Mouse (Mus musculus): Measurements from ENCODE around the gene Slc22a23. TPM values are rescaled to one million over a fixed set of nuclear protein-coding genes. Genes with fewer than 3 reads are reported as not detected.

Gene Slc22a23
- total and polyA plus RNA-seq, 3 experiments: 0.47 to 1.3 (median 0.85) TPM

DNA sequence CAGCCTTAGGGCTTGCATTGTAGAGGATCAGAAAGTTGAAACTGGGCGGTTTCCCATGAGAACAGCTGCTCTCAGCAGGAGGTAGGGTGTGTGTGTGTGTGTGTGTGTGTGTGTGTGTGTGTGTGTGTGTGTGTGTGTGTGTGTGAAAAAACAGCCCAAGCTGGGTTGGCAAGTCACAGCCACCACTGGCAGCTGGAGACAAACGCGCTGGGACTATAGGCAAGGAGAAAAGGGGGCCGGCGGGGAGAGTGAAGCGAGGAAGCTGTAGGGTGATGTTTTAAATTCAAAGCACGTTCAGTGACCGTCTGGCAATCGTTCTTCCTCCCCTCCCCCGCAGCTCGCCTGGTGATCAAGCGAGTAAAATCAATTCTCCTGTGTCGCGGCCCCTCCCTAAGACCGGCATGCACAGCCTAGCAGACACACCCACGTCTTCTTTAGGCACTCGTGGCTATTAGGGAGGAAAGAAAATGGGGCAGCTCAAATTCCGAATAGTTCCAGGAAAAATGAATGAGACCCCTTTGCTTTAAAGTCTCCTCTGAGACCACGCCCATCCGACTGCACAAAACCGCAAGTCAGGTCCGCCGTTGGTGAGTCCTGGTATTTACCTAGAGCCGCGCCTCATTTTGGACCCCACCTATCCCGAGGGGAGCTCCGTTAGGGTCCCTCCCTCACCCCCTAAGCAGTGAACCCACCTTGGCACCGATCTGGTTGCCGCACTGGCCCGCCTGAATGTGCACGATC is 215.3 kb downstream of the Slc22a23 start:
- H3K4me1 ChIP-seq (ENCODE audit: control insufficient read depth in 1 of 2, insufficient read depth in 2 of 2): peaks cover 11 to 33% of the 10 kb centered on the region in 2 experiments
- peak overlapping the region; percentile 34 for H3K4me2 ChIP-seq (ENCODE audit: insufficient read depth, low read depth, poor library complexity, severe bottlenecking)
- H3K27me3 ChIP-seq (replicated peaks): no peaks in the 10 kb centered on the region
- H3K79me2 ChIP-seq (replicated peaks; ENCODE audit: control insufficient read depth, extremely low read depth, insufficient read depth, poor library complexity, severe bottlenecking): peaks cover 3% of the 10 kb centered on the region; the same call in 1 of the 2 replicates
- dilution Hi-C loops (cut with MboI; ENCODE audit: extremely low pct_ligation_motif_present, extremely low pct_unique_long_range_greater_than_20kb, low sequenced_read_pairs): no loop called here
- peaks cover 0 to 16% of the 10 kb centered on the region in 2 experiments for H3K36me3 ChIP-seq (replicated peaks in 1 of 2; ENCODE audit: control insufficient read depth in 1 of 2, insufficient read depth in 1 of 2, low read length in 1 of 2)
- peak overlapping the region; percentile 38; the same call in 1 of the 2 replicates for H3K27ac ChIP-seq (ENCODE audit: insufficient read depth, low read depth)
- H3K4me3 ChIP-seq (replicated peaks in 1 of 3; ENCODE audit: low read depth in 2 of 3, low read length in 2 of 3, poor library complexity in 1 of 3): peak overlapping the region; percentile 68 to 85 (median 83)
- in situ Hi-C loops (cut with MboI; ENCODE audit: low pct_ligation_motif_present, low pct_unique_long_range_greater_than_20kb, low sequenced_read_pairs): loop anchor here (5.0 kb wide), 1 partner anchor 77 kb away; no protein-coding TSS in a partner anchor
- H3K9me3 ChIP-seq (replicated peaks; ENCODE audit: low read length): no peaks in the 10 kb centered on the region
- TF ChIP-seq SIN3A (IDR thresholded peaks at IDR 0.05; ENCODE audit: low read length): peak; percentile 47; the same call in 1 of the 2 replicates
- TF ChIP-seq IRF4 (IDR thresholded peaks at IDR 0.05; ENCODE audit: low read depth, low read length): peak; percentile 36
- no peak for TF ChIP-seq E2F4 (IDR thresholded peaks at IDR 0.05; ENCODE audit: insufficient replicate concordance, low read depth, low read length)
- no peak for TF ChIP-seq TBP (conservative IDR thresholded peaks at IDR 0.05; ENCODE audit: low read depth, low read length)
- TF ChIP-seq MEF2A (IDR thresholded peaks at IDR 0.05; ENCODE audit: borderline replicate concordance, low read depth, low read length): 0 out of 2 replicates have a peak, but pooled peaks have one; percentile 8
- TF ChIP-seq RAD21 (IDR thresholded peaks at IDR 0.05; ENCODE audit: low read depth, low read length): no peak
- no peak for TF ChIP-seq CHD2 (IDR thresholded peaks at IDR 0.05; ENCODE audit: low read length)
- TF ChIP-seq BHLHE40 (IDR thresholded peaks at IDR 0.05; ENCODE audit: low read depth, low read length): 0 out of 2 replicates have a peak, but pooled peaks have one; percentile 6
- TF ChIP-seq UBTF (IDR thresholded peaks at IDR 0.05; ENCODE audit: low read depth, low read length): no peak
- no peak for TF ChIP-seq PAX5 (IDR thresholded peaks at IDR 0.05; ENCODE audit: low read length)
- no peak for TF ChIP-seq ZKSCAN1 (IDR thresholded peaks at IDR 0.05; ENCODE audit: borderline replicate concordance, low read depth, low read length)
- DNase-seq (ENCODE audit: extremely low read depth): peak; percentile 60
- H3K9ac ChIP-seq (ENCODE audit: insufficient read depth, low read depth): peak overlapping the region; percentile 70

Other genes starting within 250 kb of the Slc22a23 start
- gene Tubb2b, start 214.7 kb downstream of the Slc22a23 start, total RNA-seq (2012; rRNA removed): 22.6 and 33.6 TPM in 2 replicates
- gene Tubb2b, start 214.7 kb downstream of the Slc22a23 start, total RNA-seq (2014; rRNA removed): 34.8 and 38.4 TPM in 2 replicates
- gene Tubb2b, start 214.7 kb downstream of the Slc22a23 start, polyA plus RNA-seq (2012; ENCODE audit: insufficient read length, low read depth): 46.2 and 49.8 TPM in 2 replicates
- 198 and 234 TPM in 2 replicates for gene Psmg4, start 182.2 kb downstream of the Slc22a23 start, total RNA-seq (2012; rRNA removed)
- gene Psmg4, start 182.2 kb downstream of the Slc22a23 start, total RNA-seq (2014; rRNA removed): 179 and 194 TPM in 2 replicates
- 83.2 and 120 TPM in 2 replicates for gene Psmg4, start 182.2 kb downstream of the Slc22a23 start, polyA plus RNA-seq (2012; ENCODE audit: insufficient read length, low read depth)